ENCODE assay signal across 6 mouse cellular contexts in the genomic region with DNA sequence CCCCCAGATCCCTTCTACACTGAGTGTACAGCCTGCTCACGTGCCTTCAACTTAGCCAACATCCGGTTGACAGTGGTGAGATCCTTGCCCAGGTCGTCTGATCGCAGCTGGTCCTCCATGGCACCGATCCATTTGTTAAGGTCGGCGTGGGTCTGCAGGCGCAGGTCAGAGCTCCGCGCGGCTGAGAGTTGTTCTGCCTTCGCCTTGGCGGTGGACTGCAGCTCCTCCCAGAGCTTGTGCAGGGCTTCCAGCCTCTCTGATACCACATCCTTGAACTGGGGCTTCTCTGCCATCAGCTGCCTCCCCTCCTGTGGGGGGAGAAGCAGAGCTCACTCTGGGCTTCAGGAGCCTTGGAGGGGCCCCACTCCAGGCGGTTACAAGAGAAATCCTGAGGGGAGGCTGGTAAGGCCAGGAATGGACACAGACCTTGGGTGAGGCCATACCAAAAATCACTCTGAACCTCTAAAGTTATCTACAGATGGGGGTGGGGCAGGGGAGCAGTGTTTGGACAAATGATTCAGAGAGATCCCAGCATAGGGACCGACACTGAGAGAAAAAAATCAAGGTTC.
"Had no signal": no experiment of that assay in that cellular context is flagged by ENCODE, and none has a peak within 500 bp of the region (broad histone marks: within the 10 kb centered on the region; RNA-seq: fewer than 3 reads in every experiment).

No protein-coding gene starts in this region.

- DNase-seq: kidney, adult 9 months; kidney, postnatal 36 days; lung, postnatal 14 days; right cerebral cortex, postnatal 14 days; thymus, adult 2 months; thymus, postnatal 25 days had no signal
